Mouse (Mus musculus): ENCODE data around the gene S100a9.

- TF ChIP-seq EP300 (IDR thresholded peaks at IDR 0.05), result no peak
- TF ChIP-seq CTCF (IDR thresholded peaks at IDR 0.05), result no peak
Observed at GRCm38 (mm10) chr3:90726606-90727005, 31.1 kb upstream of the S100a9 start, which contains the start of gene Pglyrp4.
